Mouse (Mus musculus): ENCODE measurements around the gene Med20. TPM values are rescaled to one million over a fixed set of nuclear protein-coding genes. Genes with fewer than 3 reads are reported as not detected.
A peak's percentile ranks its signal among the peaks of the same experiment; 100 is the strongest.
"Not testable (repeated sequence)": the region's sequence is repeated elsewhere in the genome, so short reads cannot be mapped to it uniquely, and the experiment has no call there.

Med20 gene
- total and polyA plus RNA-seq, 3 experiments = 17.4 to 40.6 (median 32.9) TPM

GRCm38 (mm10) chr17:47596839-47597164 is 14.6 kb upstream of the Med20 start:
- peak; percentile 31 for DNase-seq

GRCm38 (mm10) chr17:47597261-47597660 is 14.1 kb upstream of the Med20 start:
- peak; percentile 61 for DNase-seq

- DNase-seq = peak; percentile 67
Observed at GRCm38 (mm10) chr17:47597838-47598579, 13.4 kb upstream of the Med20 start.

GRCm38 (mm10) chr17:47598580-47599304 is 12.6 kb upstream of the Med20 start:
- DNase-seq = not testable (repeated sequence)

- DNase-seq = peak; percentile 41
Observed at GRCm38 (mm10) chr17:47599511-47600297, 11.7 kb upstream of the Med20 start.

- no peak for DNase-seq
Observed at GRCm38 (mm10) chr17:47600601-47601388, 10.6 kb upstream of the Med20 start.

GRCm38 (mm10) chr17:47601389-47601755 is 10.0 kb upstream of the Med20 start:
- DNase-seq = no peak

- no peak for DNase-seq
Observed at GRCm38 (mm10) chr17:47602289-47602688, 9.1 kb upstream of the Med20 start.

- peak; percentile 35 for DNase-seq
Observed at GRCm38 (mm10) chr17:47606220-47606619, 5.2 kb upstream of the Med20 start.

GRCm38 (mm10) chr17:47609182-47609581 is 2.2 kb upstream of the Med20 start:
- no peak for DNase-seq

GRCm38 (mm10) chr17:47611661-47611982 is 240 bp downstream of the Med20 start:
- no peak for DNase-seq

- peak; percentile 55 for DNase-seq
Observed at GRCm38 (mm10) chr17:47614018-47614417, 2.6 kb downstream of the Med20 start.

- no peak for DNase-seq
Observed at GRCm38 (mm10) chr17:47616119-47616518, 4.7 kb downstream of the Med20 start.

- DNase-seq = no peak
Observed at GRCm38 (mm10) chr17:47616652-47617051, 5.3 kb downstream of the Med20 start.

GRCm38 (mm10) chr17:47617605-47618307 is 6.4 kb downstream of the Med20 start:
- no peak for DNase-seq

- peak; percentile 64 for DNase-seq
Observed at GRCm38 (mm10) chr17:47618556-47619311, 7.4 kb downstream of the Med20 start.

- DNase-seq = no peak
Observed at GRCm38 (mm10) chr17:47622912-47623554, 11.7 kb downstream of the Med20 start.

- not testable (repeated sequence) for DNase-seq
Observed at GRCm38 (mm10) chr17:47624572-47624971, 13.2 kb downstream of the Med20 start.

GRCm38 (mm10) chr17:47625088-47625487 is 13.7 kb downstream of the Med20 start:
- DNase-seq = no peak

- no peak for DNase-seq
Observed at GRCm38 (mm10) chr17:47626031-47626430, 14.6 kb downstream of the Med20 start.

Data from adrenal gland, adult 2 months (tissue).